Mouse (Mus musculus) ovary, postnatal 36 days (tissue): Measurements from ENCODE around the gene Mnt.

Experiments used
- DNase-seq: peaks from one replicate; pipeline ENCODE4 v3.0.0; 2022; ENCODE audit warnings: low spot score, mixed read lengths

Gene Mnt

DNA sequence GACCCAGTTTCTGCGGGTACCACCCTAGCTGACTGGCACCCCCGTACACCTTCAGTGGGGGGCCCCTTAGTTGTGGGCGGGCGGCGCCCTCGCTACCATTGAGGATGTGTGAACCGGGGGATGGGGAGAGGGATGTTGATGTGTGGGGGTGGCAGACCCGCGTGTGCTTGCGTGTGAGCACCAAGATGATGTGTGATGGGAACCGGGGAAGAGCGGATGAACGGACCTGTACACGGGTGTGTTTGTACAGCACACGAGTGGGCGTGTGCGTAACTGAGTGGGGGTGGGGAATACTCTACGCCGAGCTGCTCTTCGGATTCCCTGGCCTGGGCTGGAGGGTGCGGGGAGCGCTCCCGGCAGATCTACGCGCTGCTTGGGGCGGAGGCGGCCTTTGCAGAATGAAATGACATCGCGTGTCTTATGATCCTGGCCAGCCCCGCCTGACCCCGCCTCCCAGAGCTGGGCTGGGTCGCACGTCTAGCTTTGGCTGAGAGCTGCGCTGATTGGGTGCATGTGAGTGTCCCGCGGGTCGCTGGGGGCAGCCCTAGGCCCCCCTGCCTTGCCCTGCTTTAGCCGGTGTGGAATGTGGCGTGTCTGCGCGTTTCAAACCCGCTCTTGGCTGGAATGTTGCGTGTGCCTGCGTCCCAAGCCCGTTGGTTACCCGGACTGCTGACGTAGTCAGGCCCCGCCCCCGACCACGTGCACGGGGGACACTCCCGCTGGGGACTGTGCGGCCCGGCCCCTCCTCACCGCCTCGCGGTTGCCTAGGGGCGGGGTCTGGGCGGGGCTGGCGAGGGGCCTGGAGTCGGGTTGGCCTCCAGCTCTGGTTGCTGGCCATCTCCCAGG, 1.1 kb downstream of the Mnt start:
- DNase-seq = peak; percentile 99

DNA sequence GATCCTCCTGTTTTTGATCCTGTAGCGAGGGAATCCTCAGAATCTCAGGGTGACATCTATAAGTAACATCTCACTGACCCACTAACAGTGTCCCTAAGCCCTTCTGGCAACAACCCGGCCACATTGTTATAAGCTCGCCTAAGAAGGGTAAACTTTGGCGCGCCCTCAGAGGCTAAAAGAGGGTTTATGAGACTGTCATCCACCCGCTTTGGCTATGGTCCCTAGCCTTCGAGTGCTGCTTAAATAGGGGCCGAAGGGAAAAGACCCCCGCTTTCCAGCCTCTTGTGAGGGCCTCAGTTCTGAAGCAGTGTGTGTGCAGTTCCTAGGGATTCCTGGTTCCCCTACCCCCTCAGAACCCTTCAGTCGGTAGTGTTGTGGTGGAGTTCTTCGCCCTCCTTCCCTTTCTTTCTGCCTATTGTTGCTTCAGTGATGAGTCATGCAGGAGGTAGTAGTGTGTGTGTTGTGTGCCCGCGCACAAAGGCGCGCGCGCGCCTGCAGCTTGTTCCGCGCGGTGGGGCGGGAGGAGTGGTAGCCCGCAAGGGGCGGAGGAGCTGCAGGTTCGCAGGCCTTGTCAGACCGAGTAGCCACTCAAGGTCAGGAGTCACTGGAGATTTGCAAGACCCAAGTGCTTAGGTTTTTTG, 1.9 kb downstream of the Mnt start:
- peak; percentile 62 for DNase-seq

DNA sequence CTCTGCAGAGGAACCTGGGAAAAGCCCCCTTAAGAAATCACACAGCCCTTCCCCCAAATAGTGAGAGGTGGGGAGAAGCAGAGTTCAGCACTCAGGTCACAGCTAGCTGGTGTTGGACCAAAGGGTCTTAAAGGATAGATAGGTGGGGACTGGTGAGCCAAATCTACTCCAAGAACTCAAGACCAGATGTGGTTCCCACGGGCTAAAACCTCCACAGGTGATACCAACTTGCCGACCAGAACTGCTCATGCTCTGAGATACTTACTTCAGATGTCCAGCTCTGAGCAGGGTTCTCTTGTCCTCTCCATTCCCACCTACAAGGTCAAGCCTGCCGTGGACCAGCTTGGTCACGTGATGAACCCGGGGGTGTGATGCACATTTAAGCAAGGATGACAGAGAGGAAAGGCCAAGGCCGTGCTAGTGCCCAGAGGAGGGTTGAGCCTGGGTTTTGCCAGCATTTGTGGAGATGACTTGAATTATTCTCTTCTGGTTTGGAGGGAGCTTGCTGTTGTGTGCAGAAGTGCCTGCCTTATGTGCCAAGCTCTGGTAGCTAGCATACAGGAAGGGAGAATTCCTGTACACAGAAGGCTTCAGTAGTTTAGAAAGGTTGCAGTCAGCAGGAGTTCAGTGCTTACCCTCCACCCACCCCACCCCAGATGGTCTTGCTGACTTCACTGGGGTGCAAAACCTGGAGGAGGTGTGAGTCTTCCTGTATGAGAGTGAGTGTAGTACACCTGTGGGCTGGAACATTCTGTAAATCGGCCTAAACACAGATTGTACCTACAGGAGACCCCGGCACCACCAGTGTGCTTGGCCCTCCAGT, 3.0 kb downstream of the Mnt start:
- peak; percentile 10 for DNase-seq

DNA sequence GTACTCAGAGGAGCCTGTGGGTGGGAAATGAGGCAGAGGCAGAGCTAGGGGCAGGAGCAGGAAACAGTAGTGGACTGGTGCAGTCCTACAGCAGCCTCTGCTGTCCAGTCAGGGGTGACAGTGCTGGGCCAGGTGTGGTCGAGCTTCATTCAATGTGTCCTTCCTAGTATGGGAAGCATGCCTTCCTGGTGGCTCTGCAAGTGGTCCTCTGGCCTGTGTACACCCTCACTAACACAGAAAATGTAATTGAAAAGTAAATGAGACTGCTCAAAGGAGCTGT, 3.6 kb downstream of the Mnt start:
- DNase-seq = no peak

DNA sequence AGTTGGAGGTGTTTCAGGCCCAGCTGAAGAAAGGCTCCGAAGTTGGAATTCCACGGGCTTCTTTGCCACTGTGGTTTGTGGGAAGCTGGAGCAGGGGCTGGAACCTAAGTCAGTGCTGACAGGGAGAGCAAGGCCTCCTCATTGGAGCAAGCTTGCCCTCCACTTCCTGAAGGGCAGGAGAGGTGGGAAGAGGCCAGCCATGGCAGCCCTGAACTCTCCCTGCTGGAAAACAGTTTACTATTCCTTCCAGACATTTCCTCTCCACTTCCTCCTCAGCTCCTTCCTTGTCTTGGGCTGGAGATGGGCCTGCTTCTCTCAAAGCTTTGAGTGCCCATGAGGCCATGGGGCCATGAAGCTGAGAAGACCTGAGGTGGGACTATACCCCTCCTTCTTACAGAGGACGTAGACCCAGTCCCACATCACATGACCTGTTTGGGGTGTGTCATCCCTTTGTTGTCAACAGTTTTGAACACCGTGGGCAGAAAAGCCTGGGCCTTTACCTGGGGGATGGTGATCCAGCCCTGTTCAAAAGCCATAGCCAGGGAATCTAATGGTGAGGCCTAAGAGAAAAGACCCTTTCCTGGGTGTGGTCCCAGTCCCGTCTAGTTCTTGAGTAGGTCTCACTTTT, 4.0 kb downstream of the Mnt start:
- DNase-seq = no peak

DNA sequence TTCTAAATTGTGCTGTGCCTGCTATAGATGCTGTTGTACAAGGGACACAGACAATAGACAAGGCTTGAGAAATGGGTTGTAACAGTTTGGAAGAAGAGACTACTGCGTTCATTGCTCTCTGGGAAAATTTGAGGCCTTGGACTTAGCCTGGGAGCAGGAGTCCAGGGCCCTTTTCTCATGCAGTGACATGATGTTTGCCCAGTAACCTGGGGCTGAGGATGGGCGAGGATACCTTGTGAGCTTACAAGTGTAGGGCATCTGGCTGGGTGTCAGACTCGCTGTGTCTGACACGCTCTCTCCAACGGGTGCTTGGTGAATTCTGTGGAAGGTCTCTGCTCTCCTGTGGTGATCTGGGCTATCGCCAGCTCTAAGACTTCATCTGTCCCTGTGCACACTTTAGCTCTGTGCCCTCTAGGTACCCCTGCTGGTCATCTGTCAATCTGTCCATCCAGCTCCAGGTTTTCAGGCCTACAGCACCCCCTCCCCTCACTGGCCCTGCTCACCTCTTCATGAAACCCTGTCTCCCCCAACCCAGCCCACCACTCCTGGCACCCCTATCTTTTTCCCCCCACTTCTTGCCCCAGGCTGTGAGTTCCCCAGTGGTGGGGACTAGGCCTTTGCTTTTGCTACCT, 5.0 kb downstream of the Mnt start:
- no peak for DNase-seq

DNA sequence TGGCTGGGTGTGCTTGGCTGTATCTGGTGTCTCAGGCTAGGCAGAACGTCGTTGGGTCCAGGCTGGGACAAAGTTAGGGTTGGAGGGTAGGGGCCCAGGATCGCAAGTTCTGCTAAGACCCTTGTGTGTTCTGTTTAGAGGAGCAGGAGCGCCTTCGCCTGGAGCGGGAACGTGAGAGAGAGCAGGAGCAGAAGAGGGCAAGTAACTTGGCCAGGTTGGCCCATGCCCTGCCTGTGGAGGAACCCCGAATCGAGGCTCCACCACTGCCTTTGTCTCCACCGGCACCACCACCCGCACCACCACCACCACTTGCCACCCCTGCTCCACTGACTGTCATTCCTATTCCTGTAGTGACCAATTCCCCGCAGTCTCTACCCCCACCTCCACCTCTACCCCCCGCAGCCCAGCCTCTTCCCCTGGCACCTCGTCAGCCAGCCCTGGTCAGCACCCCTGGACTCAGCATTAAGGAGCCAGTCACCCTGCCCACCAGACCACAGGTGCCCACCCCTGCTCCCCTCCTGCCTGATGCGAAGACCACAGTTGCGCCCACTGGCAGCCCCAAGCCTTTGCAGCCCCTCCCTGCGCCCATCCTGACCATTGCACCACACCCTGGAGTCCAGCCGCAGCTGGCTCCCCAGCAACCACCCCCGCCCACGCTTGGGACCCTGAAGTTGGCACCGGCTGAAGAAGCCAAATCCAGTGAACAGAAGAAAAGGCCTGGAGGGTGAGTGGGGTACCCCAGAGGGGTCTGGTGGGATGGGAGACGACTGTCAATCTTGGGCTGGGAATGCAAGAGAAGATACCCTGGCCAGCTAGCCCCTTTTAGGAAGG, 5.7 kb downstream of the Mnt start:
- no peak for DNase-seq

DNA sequence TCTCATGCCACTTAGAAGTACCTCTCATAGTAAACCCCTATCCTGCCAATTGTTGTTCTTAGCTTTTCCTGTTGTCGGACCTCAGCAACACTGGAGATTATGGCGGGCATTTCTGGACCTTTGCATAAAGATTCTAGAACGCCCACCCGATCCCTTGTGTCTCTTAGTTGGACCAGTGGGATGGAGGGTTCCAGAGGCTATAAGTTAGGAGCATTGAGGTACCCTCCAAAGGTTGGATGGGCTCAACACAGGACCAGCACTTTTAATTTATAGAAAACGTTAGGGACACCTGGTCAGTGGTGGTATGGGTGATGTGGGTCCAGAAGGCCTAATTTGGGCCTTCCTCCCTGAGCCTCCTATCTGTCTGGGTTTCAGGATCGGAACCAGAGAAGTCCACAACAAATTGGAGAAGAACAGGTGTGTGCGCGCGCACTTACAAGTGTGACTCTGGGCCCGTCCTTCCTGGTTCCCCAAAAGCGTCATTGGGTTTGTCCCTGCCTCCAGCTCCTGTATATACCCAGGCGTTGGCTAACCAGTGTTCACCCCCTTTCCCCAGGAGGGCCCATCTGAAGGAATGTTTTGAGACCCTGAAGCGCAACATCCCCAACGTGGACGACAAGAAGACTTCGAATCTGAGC, 6.5 kb downstream of the Mnt start:
- DNase-seq = no peak

DNA sequence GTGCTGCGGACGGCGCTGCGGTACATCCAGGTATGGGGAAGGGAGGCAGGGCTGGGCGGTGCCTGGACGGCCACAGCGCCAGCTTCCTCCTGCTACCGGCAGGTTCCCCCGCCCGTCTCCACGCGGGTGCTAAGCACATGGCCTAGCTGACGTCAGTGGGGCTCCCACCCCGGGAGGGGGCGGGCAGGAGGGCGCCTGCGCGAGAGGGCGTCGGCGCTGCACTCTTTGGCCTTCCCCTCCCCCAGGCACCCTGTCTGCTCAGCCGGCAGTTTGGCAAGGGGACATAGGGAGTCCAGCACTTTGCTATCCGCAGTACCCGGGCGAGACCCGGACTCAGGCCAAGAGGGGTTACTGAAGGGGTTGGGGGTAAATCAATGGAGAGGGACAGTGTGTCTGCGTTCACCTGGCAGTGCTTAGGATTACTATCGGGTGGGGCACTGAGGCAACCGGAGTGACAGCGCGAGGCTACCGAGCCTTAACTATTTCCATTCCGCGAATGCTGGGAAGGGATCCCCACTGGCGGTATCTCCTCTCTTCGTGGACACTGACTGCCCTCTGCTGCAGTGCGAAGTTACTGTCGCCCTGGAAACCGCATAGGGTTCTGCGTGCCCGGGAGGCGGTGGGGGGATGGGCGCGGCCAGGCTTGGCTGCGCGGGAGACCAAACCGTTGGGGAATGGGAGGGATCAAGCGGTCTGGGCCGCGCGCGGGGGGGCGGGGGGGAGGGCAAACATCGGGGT, 7.1 kb downstream of the Mnt start:
- peak; percentile 92 for DNase-seq

DNA sequence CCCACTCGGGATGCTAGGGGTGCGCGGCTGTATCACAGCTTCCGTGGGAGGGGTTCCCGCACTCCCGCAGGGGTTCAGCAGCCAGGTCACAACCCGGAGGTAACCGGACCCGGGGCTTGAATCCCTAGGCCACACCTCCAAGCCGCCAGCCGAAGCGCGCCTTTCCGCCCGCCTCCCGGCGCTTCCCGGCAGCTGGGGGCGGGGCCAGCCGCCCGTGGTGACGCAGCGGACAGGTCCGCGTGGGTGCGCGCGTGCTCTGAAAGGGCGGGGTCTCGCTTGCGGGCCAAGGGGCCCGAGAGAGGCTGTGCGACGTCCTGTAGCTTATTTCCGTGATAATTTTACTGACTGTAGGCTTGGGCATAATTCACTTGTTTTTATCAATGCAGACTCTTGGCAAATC, 7.7 kb downstream of the Mnt start:
- peak; percentile 93 for DNase-seq

DNA sequence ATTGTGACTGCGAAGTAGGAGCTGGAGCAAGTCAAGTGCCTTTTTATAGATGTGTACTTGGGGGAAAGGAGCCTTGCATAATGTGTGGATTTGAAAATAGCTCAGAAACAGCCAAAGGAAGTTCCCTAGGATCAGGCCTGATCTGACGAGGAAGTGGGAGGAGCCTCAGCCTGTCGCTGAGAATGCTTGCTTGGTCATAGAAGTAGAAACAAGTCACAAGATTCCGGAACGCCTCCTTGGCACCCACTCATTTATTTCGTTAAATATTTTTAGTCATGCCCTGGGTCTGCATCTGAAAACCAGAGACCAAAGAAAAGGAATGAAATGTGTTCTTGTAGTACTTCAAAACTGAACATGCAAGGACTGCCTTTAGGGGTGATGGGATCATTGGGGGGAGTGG, 8.3 kb downstream of the Mnt start:
- no peak for DNase-seq

DNA sequence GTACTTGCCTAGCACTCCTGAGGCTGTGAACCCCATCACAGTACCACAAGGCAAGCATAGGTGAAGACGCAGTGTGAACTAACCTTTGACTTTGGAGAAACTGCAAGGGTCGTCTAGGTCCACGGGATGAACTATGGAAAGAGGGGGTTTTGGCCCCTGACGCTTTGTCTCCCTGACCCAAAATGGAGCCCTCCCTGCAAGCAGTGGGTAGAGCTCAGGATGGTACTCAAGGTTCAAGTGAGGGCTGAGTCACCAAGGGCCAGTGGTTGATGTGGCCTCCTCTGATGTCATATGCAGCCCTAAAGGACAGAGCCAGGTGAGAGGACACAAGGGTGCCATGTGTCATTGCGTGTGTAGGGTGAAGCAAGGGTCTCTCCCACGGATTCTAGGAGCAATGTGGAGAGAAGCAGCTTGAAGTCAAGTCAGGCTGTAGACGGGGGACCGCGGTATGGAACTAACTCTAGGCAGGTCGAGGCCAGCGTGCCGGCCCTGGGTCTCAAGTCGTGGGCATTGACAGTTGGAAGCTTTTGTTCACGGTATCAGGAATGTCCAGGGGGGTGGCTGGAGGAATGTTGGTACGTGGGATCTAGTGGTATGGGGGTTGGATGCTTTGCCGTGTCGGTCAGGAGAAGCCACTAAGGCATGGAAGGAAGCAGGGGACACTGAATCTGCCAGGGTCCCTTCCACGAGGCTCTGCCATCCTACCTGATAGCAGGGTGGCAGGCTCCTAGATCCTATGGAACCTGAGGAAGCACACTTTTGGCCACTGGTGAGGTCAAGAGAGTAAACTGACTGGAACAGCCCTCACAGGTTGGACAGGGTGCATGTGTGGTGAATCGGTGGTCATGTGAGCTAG, 9.4 kb downstream of the Mnt start:
- no peak for DNase-seq

DNA sequence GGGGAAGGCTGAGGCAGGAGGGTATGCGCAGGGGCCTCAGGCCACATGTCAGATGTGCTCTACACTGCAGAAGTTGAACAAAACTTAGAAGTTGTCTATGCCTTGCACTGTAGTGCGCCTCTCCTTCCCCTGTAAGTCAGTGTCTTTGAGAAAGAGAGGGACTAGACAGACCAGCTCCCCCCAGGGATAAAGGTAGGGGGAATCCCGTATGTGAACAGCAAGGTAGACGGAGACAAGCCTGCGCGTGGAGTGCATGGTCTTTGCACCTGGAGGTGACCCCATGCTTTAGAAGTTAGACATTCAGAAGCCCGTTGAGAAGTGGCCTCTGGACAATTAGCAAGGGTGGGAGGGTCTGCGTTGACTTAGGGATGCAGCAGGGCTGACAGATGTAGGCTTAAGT, 10.0 kb downstream of the Mnt start:
- DNase-seq = no peak

DNA sequence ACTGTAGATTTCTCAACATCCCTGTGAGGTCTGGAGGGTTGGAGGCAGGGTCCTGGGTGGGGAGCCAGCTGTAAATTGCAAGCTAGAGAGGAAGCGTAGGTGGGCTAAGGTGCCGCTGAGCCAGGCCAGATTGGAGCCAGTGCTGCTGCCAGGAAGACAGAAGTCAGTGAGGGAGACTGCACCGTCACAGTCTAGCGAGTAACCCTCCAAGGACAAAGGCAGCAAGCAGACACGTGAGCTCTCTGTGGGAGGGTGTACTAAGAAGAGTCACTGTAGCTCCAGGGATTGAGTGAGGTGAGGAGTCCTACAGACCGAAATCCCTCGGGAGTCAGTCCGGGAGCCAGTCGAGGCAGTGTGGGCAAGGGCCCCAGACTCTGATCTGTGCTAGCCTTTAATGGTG, 10.6 kb downstream of the Mnt start:
- no peak for DNase-seq

DNA sequence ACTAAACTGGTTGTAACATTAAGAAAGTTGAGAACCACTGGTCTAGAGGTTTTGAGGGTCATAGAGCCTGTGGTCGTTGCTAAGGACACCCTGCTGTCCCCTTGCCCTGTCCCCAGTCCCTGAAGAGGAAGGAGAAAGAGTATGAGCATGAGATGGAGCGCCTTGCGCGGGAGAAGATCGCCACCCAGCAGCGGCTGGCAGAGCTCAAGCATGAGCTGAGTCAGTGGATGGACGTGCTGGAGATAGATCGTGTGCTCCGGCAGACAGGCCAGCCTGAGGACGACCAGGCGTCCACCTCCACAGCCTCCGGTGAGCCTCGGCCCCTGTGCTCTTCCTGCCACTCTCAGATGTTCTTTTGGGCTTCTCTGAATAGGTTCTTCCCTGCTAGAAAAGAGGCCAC, 11.3 kb downstream of the Mnt start:
- no peak for DNase-seq

DNA sequence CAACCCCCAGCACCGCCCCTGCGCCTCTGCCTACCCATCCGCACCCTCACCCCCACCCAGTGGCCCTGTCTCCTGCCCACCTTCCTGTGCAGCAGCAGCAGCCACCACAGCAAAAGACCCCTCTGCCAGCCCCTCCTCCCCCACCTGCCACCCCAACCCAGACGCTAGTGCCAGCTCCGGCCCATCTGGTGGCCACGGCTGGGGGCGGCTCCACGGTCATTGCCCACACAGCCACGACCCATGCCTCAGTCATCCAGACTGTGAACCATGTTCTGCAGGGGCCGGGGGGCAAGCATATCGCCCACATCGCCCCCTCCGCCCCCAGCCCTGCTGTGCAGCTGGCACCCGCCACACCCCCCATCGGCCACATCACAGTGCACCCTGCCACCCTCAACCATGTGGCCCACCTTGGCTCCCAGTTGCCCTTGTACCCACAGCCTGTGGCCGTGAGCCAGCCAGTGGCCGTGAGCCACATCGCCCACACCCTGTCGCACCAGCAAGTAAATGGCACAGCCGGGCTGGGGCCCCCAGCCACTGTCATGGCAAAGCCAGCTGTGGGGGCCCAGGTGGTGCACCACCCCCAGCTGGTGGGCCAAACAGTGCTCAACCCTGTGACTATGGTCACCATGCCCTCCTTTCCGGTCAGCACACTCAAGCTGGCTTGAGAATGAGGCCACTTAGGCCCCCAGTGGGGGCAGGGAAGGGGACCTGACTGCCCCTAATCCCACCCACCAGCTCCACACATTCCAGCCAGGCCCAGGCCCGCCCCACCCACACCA, 12.1 kb downstream of the Mnt start:
- no peak for DNase-seq

DNA sequence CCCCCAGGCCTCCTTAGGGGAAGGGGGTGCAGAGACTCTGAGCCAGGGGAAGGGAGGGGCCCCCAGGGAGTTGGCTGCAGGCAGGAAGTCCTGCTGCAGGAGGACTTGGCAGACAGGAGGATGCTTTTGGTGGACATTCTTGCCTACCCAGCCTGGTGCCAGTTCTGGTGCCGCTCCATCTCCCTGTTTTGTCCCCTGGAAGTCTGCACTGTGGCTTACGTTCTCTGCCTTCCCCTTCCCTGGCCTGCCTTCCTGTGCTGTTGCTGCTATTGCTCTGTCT, 12.7 kb downstream of the Mnt start:
- no peak for DNase-seq

DNA sequence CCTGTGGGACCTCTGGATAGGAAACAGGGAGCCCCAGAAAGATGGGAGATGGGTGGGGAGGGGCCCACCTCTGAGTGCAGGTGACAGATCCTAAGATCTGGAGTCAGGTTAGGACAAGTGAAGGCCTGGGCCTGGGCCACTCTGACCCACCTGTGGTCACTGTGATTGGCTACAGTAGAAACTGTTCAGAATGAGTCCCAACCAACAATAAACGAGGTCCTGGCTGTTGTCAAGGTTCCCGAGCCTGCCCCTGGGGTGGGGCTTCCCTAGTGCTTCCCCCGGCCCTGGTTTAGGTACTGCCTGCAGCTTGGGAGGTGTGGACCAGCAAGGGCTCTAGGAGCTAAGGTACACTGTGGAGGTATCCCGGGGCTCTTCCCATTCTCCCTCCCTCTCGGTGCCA, 13.0 kb downstream of the Mnt start:
- no peak for DNase-seq

DNA sequence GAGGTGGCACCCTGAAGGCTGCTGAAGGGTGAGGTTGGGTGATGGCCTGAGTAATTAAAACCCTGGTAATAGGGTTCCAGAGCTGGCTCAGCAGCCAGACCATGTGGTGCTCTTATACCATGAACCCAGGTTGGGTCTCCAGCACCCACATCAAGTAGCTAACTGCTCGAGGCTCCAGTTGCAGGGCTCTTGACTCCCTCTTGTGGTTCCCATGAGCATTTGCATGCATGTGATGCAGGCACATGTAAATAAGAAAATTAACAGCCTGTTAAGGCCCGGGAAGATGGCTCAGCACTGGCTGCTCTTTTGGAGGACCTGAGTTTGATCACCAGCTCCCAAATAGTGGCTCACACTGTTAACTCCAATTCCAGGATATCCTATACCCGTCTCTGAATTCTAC, 15.1 kb downstream of the Mnt start:
- DNase-seq = no peak
